Mouse (Mus musculus) kidney, adult 2 months (tissue): ENCODE measurements around the gene Ttll6.

Source experiments
- CTCF ChIP-seq: fragments of 200-500 bp; conservative IDR thresholded peaks from 2 replicates; pipeline ENCODE4 v1.5.1; 2011; ENCODE audit warnings: low read depth, mild to moderate bottlenecking, control low read depth, low read length, moderate library complexity, mixed read lengths; ENCODE audit not compliant: insufficient read depth, insufficient read length
- POLR2A ChIP-seq: fragments of 200-500 bp; IDR thresholded peaks from one replicate; pipeline ENCODE4 v1.6.1; 2011; ENCODE audit warnings: low read depth, low read length, control low read depth

DNA sequence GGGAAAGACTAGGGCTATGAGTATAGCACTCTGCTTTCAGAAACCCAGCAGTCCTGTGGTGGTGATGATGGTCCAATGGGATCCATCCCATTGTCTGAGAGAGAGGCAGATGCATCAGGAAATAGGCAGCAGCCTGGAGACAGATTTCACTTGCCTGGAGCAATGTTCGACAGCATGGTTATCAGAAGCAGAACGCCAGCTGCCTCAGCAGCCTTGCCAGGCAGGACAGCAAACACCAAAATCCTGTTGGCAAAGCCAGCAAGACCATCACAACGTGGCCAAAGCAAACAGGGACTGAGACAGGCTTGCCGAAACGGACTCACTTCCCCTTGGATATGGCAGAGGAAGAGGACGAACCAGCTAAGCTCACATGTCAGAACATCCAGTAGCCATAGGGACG is 35.4 kb downstream of the Ttll6 start:
- TF ChIP-seq CTCF (no peak), POLR2A (no peak)
